Mouse (Mus musculus): Measurements from ENCODE around the gene Olfr312. TPM values are rescaled to one million over a fixed set of nuclear protein-coding genes. Genes with fewer than 3 reads are reported as not detected.

Gene Olfr312
- polyA plus RNA-seq, 1 experiment from 2014 or later, result not detected

DNA sequence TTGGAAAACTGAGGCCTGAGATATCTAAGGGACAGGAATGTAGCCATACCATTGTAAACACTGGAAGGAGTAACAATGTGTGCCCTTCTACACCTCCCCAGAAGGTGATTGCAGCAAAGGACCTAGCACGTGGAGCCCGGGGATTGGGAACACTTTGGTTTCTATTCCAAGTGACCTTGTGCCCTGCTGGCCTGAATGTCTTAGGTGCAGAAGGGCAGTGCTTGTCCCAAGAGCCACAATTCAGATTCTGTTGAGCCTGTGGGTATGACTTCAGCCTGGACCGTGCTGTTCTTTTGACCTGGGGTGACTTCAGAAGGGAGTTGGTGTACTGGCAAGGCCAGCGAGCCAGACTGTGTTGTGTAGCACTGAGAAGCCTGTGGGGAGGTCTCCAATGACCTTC, 41.9 kb downstream of the Olfr312 start:
- no peaks in the 10 kb centered on the region for H3K27me3 ChIP-seq (replicated peaks; ENCODE audit: control insufficient read depth, insufficient read depth, low read length)
- no peak for ATAC-seq
- H3K4me1 ChIP-seq (replicated peaks; ENCODE audit: control insufficient read depth, insufficient read depth, low read length), result no peaks in the 10 kb centered on the region; the same call in 1 of the 2 replicates
- no peak overlapping the region for H3K4me2 ChIP-seq (replicated peaks; ENCODE audit: low read depth)
- 81% methylated on average over 4 of the region's 4 CpGs for WGBS
- TF ChIP-seq CTCF (IDR thresholded peaks at IDR 0.05; ENCODE audit: low read depth), result no peak
- no peak overlapping the region for H3K4me3 ChIP-seq (ENCODE audit: low read depth, low read length)
- H3K27ac ChIP-seq (ENCODE audit: low read depth, low read length), result no peak overlapping the region
- H3K9me3 ChIP-seq (ENCODE audit: control insufficient read depth), result no peaks in the 10 kb centered on the region
- no peaks in the 10 kb centered on the region for H3K36me3 ChIP-seq (ENCODE audit: control insufficient read depth, insufficient read depth)
- H3K9ac ChIP-seq (ENCODE audit: low read depth, low read length), result no peak overlapping the region

DNA sequence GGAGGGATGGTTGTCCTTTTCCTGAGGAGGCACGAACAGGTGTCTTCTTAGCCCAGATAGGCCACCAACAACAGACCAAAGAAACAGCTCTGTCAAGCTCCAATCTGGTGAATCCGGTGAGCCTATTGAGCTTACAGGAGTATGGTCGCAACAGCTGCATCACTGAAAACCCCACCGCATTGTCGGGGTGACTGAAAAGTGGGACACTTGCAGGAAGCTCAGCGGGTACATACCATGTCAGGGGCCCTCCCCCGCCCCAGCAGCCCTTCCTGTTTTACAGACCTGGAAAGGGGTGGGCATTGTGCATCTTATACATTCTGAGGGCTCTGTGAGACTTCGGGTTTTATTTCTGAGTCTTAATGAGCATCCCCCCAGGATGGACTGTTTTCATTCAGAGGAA, 54.7 kb downstream of the Olfr312 start:
- WGBS, result 77% methylated on average over 8 of the region's 8 CpGs
- H3K4me2 ChIP-seq (replicated peaks; ENCODE audit: low read depth), result no peak overlapping the region
- H3K4me3 ChIP-seq (ENCODE audit: low read depth, low read length), result no peak overlapping the region
- no peaks in the 10 kb centered on the region for H3K27me3 ChIP-seq (replicated peaks; ENCODE audit: control insufficient read depth, insufficient read depth, low read length)
- no peak for ATAC-seq
- H3K9ac ChIP-seq (ENCODE audit: low read depth, low read length), result no peak overlapping the region
- no peaks in the 10 kb centered on the region for H3K4me1 ChIP-seq (replicated peaks; ENCODE audit: control insufficient read depth, insufficient read depth, low read length)
- TF ChIP-seq CTCF (IDR thresholded peaks at IDR 0.05; ENCODE audit: low read depth), result no peak
- no peaks in the 10 kb centered on the region for H3K9me3 ChIP-seq (ENCODE audit: control insufficient read depth)
- no peak overlapping the region for H3K27ac ChIP-seq (ENCODE audit: low read depth, low read length)
- peaks cover 19% of the 10 kb centered on the region for H3K36me3 ChIP-seq (ENCODE audit: control insufficient read depth, insufficient read depth)

Other genes starting within 250 kb of the Olfr312 start
- gene Olfr324, start 234.1 kb upstream of the Olfr312 start, polyA plus RNA-seq (2015; fragmentation: Nextera tagmentation; extraction: Ambion mirVana), result not detected in 2 replicates
- 24.5 and 49.3 TPM in 2 replicates for gene 2210407C18Rik, start 213.2 kb upstream of the Olfr312 start, polyA plus RNA-seq (2015; fragmentation: Nextera tagmentation; extraction: Ambion mirVana)
- not detected in 2 replicates for gene Olfr323, start 198.7 kb upstream of the Olfr312 start, polyA plus RNA-seq (2015; fragmentation: Nextera tagmentation; extraction: Ambion mirVana)
- gene Trim58, start 188.8 kb upstream of the Olfr312 start, polyA plus RNA-seq (2015; fragmentation: Nextera tagmentation; extraction: Ambion mirVana), result not detected in 2 replicates
- gene Olfr322, start 170.5 kb upstream of the Olfr312 start, polyA plus RNA-seq (2015; fragmentation: Nextera tagmentation; extraction: Ambion mirVana), result not detected in 2 replicates
- not detected in 2 replicates for gene Olfr320, start 148.1 kb upstream of the Olfr312 start, polyA plus RNA-seq (2015; fragmentation: Nextera tagmentation; extraction: Ambion mirVana)
- gene Olfr319, start 130.1 kb upstream of the Olfr312 start, polyA plus RNA-seq (2015; fragmentation: Nextera tagmentation; extraction: Ambion mirVana), result not detected in 2 replicates
- gene Olfr318, start 105.2 kb upstream of the Olfr312 start, polyA plus RNA-seq (2015; fragmentation: Nextera tagmentation; extraction: Ambion mirVana), result not detected in 2 replicates
- gene Olfr317, start 90.0 kb upstream of the Olfr312 start, polyA plus RNA-seq (2015; fragmentation: Nextera tagmentation; extraction: Ambion mirVana), result not detected in 2 replicates
- not detected in 2 replicates for gene Olfr316, start 76.5 kb upstream of the Olfr312 start, polyA plus RNA-seq (2015; fragmentation: Nextera tagmentation; extraction: Ambion mirVana)
- not detected in 2 replicates for gene Olfr315, start 56.0 kb upstream of the Olfr312 start, polyA plus RNA-seq (2015; fragmentation: Nextera tagmentation; extraction: Ambion mirVana)
- not detected in 2 replicates for gene Olfr314, start 46.3 kb upstream of the Olfr312 start, polyA plus RNA-seq (2015; fragmentation: Nextera tagmentation; extraction: Ambion mirVana)
- 1.9 and 4.1 TPM in 2 replicates for gene Fam183b, start 27.3 kb upstream of the Olfr312 start, polyA plus RNA-seq (2015; fragmentation: Nextera tagmentation; extraction: Ambion mirVana)
- not detected in 2 replicates for gene Olfr313, start 14.2 kb upstream of the Olfr312 start, polyA plus RNA-seq (2015; fragmentation: Nextera tagmentation; extraction: Ambion mirVana)
- not detected in 2 replicates for gene Olfr311, start 10.0 kb downstream of the Olfr312 start, polyA plus RNA-seq (2015; fragmentation: Nextera tagmentation; extraction: Ambion mirVana)
- 1.6 and 1.9 TPM in 2 replicates for gene Gm12258, start 17.9 kb downstream of the Olfr312 start, polyA plus RNA-seq (2015; fragmentation: Nextera tagmentation; extraction: Ambion mirVana)
- gene 2810021J22Rik, start 38.0 kb downstream of the Olfr312 start, polyA plus RNA-seq (2015; fragmentation: Nextera tagmentation; extraction: Ambion mirVana), result 1.9 and 2.1 TPM in 2 replicates
- 1.5 and 1.6 TPM in 2 replicates for gene Zfp39, start 75.0 kb downstream of the Olfr312 start, polyA plus RNA-seq (2015; fragmentation: Nextera tagmentation; extraction: Ambion mirVana)
- gene Btnl10, start 88.7 kb downstream of the Olfr312 start, polyA plus RNA-seq (2015; fragmentation: Nextera tagmentation; extraction: Ambion mirVana), result not detected in 2 replicates
- gene Rnf187, start 109.7 kb downstream of the Olfr312 start, polyA plus RNA-seq (2015; fragmentation: Nextera tagmentation; extraction: Ambion mirVana), result 113 and 117 TPM in 2 replicates
- gene Hist3h2ba, start 119.7 kb downstream of the Olfr312 start, polyA plus RNA-seq (2015; fragmentation: Nextera tagmentation; extraction: Ambion mirVana), result 6.9 and 7.8 TPM in 2 replicates
- gene Hist3h2a, start 125.4 kb downstream of the Olfr312 start, polyA plus RNA-seq (2015; fragmentation: Nextera tagmentation; extraction: Ambion mirVana), result 15.8 and 16.7 TPM in 2 replicates
- gene Trim17, start 125.4 kb downstream of the Olfr312 start, polyA plus RNA-seq (2015; fragmentation: Nextera tagmentation; extraction: Ambion mirVana), result 0.08 and 0.12 TPM in 2 replicates
- gene Trim11, start 148.9 kb downstream of the Olfr312 start, polyA plus RNA-seq (2015; fragmentation: Nextera tagmentation; extraction: Ambion mirVana), result 8.9 and 9.7 TPM in 2 replicates